Mouse (Mus musculus) intestine, embryonic 16.5 days (tissue): ENCODE data around the gene Gpc6. TPM values are rescaled to one million over a fixed set of nuclear protein-coding genes. Genes with fewer than 3 reads are reported as not detected.

ENCODE experiments used
- ATAC-seq: fragments of 200-750 bp; cut with Nextera tagmentation; 2 replicates; pipeline ENCODE4 v1.8.0; 2017; ENCODE audit warnings: moderate TSS enrichment, moderate library complexity
- H3K27ac ChIP-seq: fragments of 300-500 bp; sonication (generic); 2 replicates; pipeline ENCODE4 v1.5.1; 2014; ENCODE audit warnings: mild to moderate bottlenecking, low read length
- H3K27me3 ChIP-seq: fragments of 300-500 bp; sonication (generic); replicated peaks from 2 replicates; pipeline ENCODE4 v1.6.1; 2014; ENCODE audit warnings: low read length, control low read depth, mixed read lengths; ENCODE audit not compliant: control insufficient read depth, insufficient read depth
- H3K36me3 ChIP-seq: fragments of 300-500 bp; sonication (generic); 2 replicates; pipeline ENCODE4 v1.6.1; 2014; ENCODE audit warnings: low read length, control low read depth; ENCODE audit not compliant: control insufficient read depth, insufficient read depth
- H3K4me1 ChIP-seq: fragments of 300-500 bp; sonication (generic); 2 replicates; pipeline ENCODE4 v1.6.1; 2014; ENCODE audit warnings: low read length, control low read depth, mixed read lengths; ENCODE audit not compliant: control insufficient read depth, insufficient read depth
- H3K4me2 ChIP-seq: fragments of 300-500 bp; sonication (generic); 2 replicates; pipeline ENCODE4 v1.6.1; 2014; ENCODE audit warnings: low read depth, low read length, control low read depth
- H3K4me3 ChIP-seq: fragments of 300-500 bp; sonication (generic); 2 replicates; pipeline ENCODE4 v1.5.1; 2014; ENCODE audit warnings: mild to moderate bottlenecking, low read length
- H3K9ac ChIP-seq: fragments of 300-500 bp; sonication (generic); 2 replicates; pipeline ENCODE4 v1.6.1; 2014; ENCODE audit warnings: low read depth, low read length
- H3K9me3 ChIP-seq: fragments of 300-500 bp; sonication (generic); 2 replicates; pipeline ENCODE4 v1.6.1; 2016; ENCODE audit warnings: low read length, control low read depth; ENCODE audit not compliant: control insufficient read depth
- WGBS: fragments of 180-500 bp; shearing (Covaris S2); extraction: QIAGEN DNeasy Blood & Tissue Kit; methylation state at CpG from one replicate; pipeline ENCODE4 v1.1.7; 2014; 5-methylcytosine and 5-hydroxymethylcytosine counted together
- polyA plus RNA-seq: library from polyadenylated mRNA; unstranded; fragments of >200 nt; fragmentation: Nextera tagmentation; extraction: Ambion mirVana; gene quantifications from 2 replicates; pipeline ENCODE4 v1.2.1, GENCODE M21; 2015

The Gpc6 gene
- polyA plus RNA-seq, 1 experiment from 2014 or later: 29.7 TPM

DNA sequence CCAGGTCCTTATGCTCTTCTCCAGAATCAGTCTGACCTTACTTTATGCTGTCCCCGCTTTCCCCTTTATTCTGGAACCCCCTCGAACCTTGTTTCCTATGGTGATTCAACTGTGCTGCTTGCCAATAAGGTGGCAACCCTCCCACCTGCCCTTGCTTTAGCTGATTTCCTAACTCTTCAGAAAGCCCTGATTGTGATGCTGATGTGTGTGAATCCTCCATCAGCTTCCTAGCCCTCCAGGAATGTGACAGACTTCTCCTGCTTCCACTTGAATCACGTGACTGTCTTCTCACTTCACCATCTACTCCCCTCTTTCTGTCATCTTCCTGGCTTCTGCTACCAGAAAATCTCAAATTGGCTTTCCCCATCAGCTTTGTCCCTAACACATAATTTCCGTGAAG is 305.4 kb downstream of the Gpc6 start:
- WGBS: 64% methylated on average over 4 of the region's 4 CpGs
- no peaks in the 10 kb centered on the region for H3K4me1 ChIP-seq
- no peak overlapping the region for H3K27ac ChIP-seq
- H3K27me3 ChIP-seq: no peaks in the 10 kb centered on the region
- no peak overlapping the region for H3K4me2 ChIP-seq
- H3K4me3 ChIP-seq: no peak overlapping the region
- H3K36me3 ChIP-seq: no peaks in the 10 kb centered on the region
- no peak for ATAC-seq
- H3K9ac ChIP-seq: no peak overlapping the region
- no peaks in the 10 kb centered on the region for H3K9me3 ChIP-seq

DNA sequence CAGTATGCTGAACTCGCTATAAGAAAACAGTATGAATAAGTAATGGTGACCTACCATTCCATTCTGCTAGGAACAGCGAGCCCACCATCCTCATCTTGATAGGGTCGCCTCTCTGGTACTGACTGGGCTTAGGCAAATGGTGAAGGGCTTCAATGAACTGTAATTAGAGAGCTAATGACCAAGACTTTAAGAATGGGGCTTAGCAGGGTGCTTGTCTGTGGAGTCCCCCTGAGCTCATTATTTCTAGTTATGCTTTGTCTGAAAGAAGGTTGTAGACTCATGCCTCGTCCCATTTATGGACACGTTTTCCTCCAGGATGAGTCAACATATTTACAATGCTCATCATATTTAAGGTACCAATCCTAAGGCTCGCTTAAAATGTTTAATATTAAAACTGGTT is 313.1 kb downstream of the Gpc6 start:
- no peaks in the 10 kb centered on the region for H3K27me3 ChIP-seq
- 92% methylated on average over 6 of the region's 6 CpGs for WGBS

DNA sequence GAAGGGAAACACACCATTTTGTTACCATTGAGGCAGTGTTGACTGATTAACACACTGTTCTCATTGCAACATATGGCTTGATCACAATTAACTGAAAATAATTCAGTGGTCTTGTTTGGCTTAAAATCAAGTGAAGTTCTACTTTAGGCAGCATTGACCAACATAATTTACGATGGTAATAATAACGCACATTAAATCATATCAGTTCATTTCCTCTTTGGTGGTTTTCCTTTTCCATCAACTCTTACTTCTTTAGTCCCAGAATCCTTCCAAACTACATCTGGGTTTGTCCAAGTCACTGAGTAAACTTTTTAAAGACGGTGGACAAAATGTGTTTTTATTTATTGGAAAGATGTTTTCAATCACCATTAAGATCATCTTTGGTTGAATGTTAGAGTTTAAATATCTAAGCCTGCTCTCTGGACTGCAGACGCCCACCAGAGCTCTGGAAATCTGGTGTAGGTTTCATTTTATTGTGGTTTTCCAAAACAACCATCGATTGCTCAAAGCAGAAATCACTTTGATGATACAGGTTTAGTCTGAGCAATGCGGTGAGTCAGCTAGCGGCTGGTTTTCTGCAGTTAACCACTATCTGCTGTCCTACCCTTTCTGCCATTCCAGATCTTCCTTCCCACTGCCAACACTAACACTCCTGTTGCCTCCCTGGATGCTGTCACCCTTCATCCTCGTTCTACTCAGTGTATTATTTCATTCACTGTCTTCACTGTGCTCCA is 314.7 kb downstream of the Gpc6 start:
- no peaks in the 10 kb centered on the region for H3K36me3 ChIP-seq
- H3K9ac ChIP-seq: no peak overlapping the region
- H3K27me3 ChIP-seq: no peaks in the 10 kb centered on the region
- WGBS: 76% methylated on average over 8 of the region's 8 CpGs
- H3K27ac ChIP-seq: no peak overlapping the region
- no peak for ATAC-seq
- no peak overlapping the region for H3K4me3 ChIP-seq
- no peak overlapping the region for H3K4me2 ChIP-seq
- H3K9me3 ChIP-seq: no peaks in the 10 kb centered on the region
- no peaks in the 10 kb centered on the region for H3K4me1 ChIP-seq

More for the DNA sequence above, 313.1 kb downstream of the Gpc6 start:
- H3K36me3 ChIP-seq: no peaks in the 10 kb centered on the region
- H3K4me1 ChIP-seq: no peaks in the 10 kb centered on the region
- H3K9ac ChIP-seq: no peak overlapping the region
- no peak overlapping the region for H3K27ac ChIP-seq
- H3K9me3 ChIP-seq: no peaks in the 10 kb centered on the region
- H3K4me2 ChIP-seq: no peak overlapping the region
- ATAC-seq: no peak
- no peak overlapping the region for H3K4me3 ChIP-seq

DNA sequence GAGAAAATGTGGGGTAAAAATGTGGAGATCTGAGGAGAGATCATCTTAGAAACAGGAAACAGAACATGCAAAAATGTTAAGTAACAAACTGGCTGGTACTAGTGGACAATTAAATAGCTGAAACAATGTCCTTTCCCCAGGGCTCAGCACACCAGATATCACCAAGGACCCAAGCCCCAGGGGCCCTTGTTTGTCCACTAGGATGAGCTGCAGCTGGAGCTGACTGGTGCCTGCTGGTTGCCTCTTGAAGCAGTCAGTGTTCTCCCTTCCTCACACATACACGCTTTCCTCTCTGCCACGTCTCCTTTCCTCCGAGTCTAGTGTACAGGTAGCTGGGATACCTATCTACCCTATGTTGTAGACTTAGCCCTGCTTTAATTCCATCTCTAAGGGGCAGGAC is 320.5 kb downstream of the Gpc6 start:
- 92% methylated on average over 3 of the region's 3 CpGs for WGBS
- H3K4me1 ChIP-seq: no peaks in the 10 kb centered on the region
- H3K27ac ChIP-seq: no peak overlapping the region
- H3K27me3 ChIP-seq: no peaks in the 10 kb centered on the region
- H3K9ac ChIP-seq: no peak overlapping the region
- H3K36me3 ChIP-seq: no peaks in the 10 kb centered on the region
- no peak overlapping the region for H3K4me3 ChIP-seq
- H3K9me3 ChIP-seq: no peaks in the 10 kb centered on the region
- no peak overlapping the region for H3K4me2 ChIP-seq
- ATAC-seq: no peak

DNA sequence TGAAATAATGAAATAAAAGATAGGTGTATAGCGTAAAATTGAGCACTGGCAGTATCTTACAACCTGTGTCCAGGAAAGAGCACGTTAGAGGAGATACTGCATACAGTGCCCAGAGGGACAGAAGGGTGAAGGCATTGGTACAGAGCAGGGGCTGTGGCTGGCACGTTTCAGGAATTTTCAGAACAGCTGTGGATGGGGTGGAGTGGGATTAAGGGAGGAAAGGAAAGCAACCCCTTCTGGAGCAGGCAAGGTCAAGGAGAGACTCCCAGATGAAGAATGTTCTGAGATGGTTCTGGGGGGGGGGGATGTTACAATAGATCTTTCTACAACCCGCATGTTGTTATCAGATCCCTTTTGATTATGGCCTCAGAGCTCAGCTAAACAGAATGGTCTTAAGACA is 331.1 kb downstream of the Gpc6 start:
- no peaks in the 10 kb centered on the region for H3K36me3 ChIP-seq
- no peak for ATAC-seq

DNA sequence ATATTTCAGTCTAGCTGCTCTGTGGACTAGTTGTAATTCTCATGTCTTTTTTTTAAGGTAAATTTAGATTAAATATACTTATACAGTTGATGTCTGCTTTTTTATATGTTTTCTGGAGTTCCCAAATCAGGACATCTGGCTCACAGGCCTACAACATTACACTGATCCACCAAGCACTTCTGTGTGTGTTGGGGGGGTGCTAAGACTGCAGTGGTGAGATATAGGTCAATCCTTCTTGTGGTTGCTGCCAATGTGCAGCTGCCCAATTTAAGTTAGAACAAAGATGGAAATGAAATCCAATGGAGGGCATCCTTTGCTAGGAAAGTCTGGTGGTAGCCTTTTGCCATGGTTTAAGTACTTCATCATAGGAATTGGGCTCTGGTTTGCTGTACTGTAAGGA is 340.5 kb downstream of the Gpc6 start:
- no peaks in the 10 kb centered on the region for H3K36me3 ChIP-seq
- no peak overlapping the region for H3K4me3 ChIP-seq
- no peak overlapping the region for H3K27ac ChIP-seq
- H3K9me3 ChIP-seq: no peaks in the 10 kb centered on the region
- no peak overlapping the region for H3K4me2 ChIP-seq
- no peaks in the 10 kb centered on the region for H3K27me3 ChIP-seq
- H3K4me1 ChIP-seq: no peaks in the 10 kb centered on the region
- ATAC-seq: no peak
- H3K9ac ChIP-seq: no peak overlapping the region

More for the DNA sequence above, 331.1 kb downstream of the Gpc6 start:
- Histone ChIP-seq H3K9me3 (no peaks in the 10 kb centered on the region), H3K4me2 (no peak overlapping the region), H3K4me3 (no peak overlapping the region), H3K4me1 (no peaks in the 10 kb centered on the region), H3K9ac (no peak overlapping the region), H3K27me3 (no peaks in the 10 kb centered on the region), H3K27ac (no peak overlapping the region)
- 81% methylated on average over 4 of the region's 4 CpGs for WGBS

DNA sequence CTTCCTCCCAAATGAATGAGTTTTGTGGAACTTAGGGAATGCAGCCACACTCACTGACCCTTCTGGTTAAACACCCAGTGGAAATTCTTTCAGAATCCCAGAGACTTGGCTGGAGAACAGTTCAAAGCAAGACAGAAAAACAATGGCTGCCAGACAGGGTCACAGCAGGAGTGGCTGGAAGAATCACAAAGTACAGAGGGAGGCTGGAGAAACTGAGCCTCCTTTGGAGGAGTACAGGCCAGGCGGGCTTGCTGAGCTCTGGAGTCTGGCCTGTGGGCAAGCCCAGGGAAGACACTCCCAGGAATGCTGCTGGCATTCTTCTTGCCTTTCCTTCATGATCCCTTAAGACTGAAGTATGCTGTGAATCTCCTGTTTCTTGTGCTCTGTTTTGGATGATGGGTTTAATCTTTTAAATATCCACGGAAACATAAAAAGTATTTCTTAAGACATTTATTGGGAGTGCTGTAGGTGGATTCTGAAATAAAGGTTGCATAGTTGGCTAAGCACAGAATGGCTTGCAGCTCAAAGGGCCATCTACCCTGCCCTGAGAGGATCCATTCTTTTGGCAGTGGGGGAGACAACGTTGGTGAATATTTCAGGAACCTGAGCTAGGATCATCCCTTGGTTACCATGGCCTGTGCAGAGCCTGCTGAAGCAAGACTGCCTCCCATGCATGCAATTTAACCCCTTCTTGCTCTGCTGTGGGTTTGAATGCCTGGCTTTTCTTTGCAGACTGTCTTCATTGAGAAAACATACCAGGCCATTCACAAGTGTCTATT is 342.9 kb downstream of the Gpc6 start:
- 46% methylated on average over 3 of the region's 3 CpGs for WGBS
- Histone ChIP-seq H3K27ac (no peak overlapping the region), H3K9ac (no peak overlapping the region), H3K36me3 (no peaks in the 10 kb centered on the region), H3K9me3 (no peaks in the 10 kb centered on the region), H3K4me2 (no peak overlapping the region), H3K27me3 (no peaks in the 10 kb centered on the region), H3K4me3 (no peak overlapping the region), H3K4me1 (no peaks in the 10 kb centered on the region)
- ATAC-seq: no peak

DNA sequence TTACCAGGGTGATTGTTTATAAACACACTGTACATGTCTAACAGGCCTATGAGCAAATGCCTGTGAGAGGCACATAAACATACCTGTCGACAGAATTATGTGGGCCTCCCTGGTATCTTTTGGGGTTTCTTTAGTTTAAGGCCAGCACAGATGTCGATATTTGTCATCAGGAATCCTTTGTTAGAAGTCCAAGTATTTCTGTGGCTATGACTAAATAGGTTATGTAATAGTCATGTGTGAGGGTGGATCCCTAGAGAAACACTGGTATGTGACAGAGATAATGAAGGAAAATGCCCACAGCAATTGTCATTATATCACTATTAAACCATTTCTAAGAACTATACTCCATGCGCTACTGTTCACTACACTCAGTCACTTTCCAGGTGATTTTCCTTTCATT is 358.5 kb downstream of the Gpc6 start:
- no peak for ATAC-seq
- no peaks in the 10 kb centered on the region for H3K4me1 ChIP-seq
- H3K4me3 ChIP-seq: no peak overlapping the region
- no peak overlapping the region for H3K4me2 ChIP-seq
- 92% methylated on average over 3 of the region's 3 CpGs for WGBS
- no peaks in the 10 kb centered on the region for H3K9me3 ChIP-seq
- H3K27me3 ChIP-seq: no peaks in the 10 kb centered on the region
- no peak overlapping the region for H3K9ac ChIP-seq
- H3K27ac ChIP-seq: no peak overlapping the region
- no peaks in the 10 kb centered on the region; the same call in 1 of the 2 replicates for H3K36me3 ChIP-seq

DNA sequence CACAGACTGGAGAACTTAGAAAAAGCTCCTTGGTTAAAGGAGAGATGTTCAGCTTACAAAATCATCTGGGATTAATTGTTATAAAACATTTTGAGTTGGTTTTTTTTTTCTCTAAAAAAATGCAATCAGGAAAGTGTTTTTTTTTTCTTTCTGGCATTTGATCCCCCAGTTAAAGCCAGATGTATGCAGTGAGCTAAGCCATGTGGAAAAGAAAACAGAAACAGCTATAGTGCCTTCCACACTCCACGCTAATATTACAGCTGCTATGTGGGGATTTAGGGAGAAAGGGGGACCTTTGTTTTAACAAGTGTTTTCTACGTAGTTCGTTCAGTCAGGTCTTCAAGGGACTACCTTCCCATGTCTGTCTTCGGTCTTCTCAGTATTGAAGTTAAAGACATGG is 368.6 kb downstream of the Gpc6 start:
- Histone ChIP-seq H3K4me2 (no peak overlapping the region), H3K9me3 (no peaks in the 10 kb centered on the region), H3K27me3 (no peaks in the 10 kb centered on the region), H3K36me3 (no peaks in the 10 kb centered on the region), H3K4me1 (no peaks in the 10 kb centered on the region), H3K27ac (no peak overlapping the region), H3K9ac (no peak overlapping the region), H3K4me3 (no peak overlapping the region)
- no peak for ATAC-seq
- WGBS: 88% methylated on average over 4 of the region's 4 CpGs
